Mouse (Mus musculus): ENCODE results near the gene Cep170.
"Not testable (repeated sequence)": the region's sequence is repeated elsewhere in the genome, so short reads cannot be mapped to it uniquely, and the experiment has no call there.

Gene Cep170

GRCm38 (mm10) chr1:176814036-176814420 lies at the start of gene Cep170:
Gene Cep170, minus strand, starts transcription at chr1:176814067.
- DNase-seq (ENCODE audit: low read depth, low spot score) = peak; percentile 92

GRCm38 (mm10) chr1:176861981-176862644 lies 48.2 kb upstream of the Cep170 start:
- DNase-seq (ENCODE audit: low read depth, low spot score) = peak; percentile 82

- DNase-seq (ENCODE audit: low read depth, low spot score) = no peak
These were observed 39.1 kb upstream of the Cep170 start for GRCm38 (mm10) chr1:176852813-176853590.

- DNase-seq (ENCODE audit: low read depth, low spot score) = no peak
These were observed 37.5 kb upstream of the Cep170 start for GRCm38 (mm10) chr1:176851401-176851800.

GRCm38 (mm10) chr1:176849377-176849776 lies 35.5 kb upstream of the Cep170 start:
- no peak for DNase-seq (ENCODE audit: low read depth, low spot score)

GRCm38 (mm10) chr1:176848613-176849290 lies 34.9 kb upstream of the Cep170 start:
- DNase-seq (ENCODE audit: low read depth, low spot score) = peak; percentile 29

GRCm38 (mm10) chr1:176847118-176847859 lies 33.4 kb upstream of the Cep170 start:
- no peak for DNase-seq (ENCODE audit: low read depth, low spot score)

GRCm38 (mm10) chr1:176845082-176845977 lies 31.5 kb upstream of the Cep170 start:
- DNase-seq (ENCODE audit: low read depth, low spot score) = peak; percentile 28

GRCm38 (mm10) chr1:176836562-176836961 lies 22.7 kb upstream of the Cep170 start:
- not testable (repeated sequence) for DNase-seq (ENCODE audit: low read depth, low spot score)

- peak; percentile 22 for DNase-seq (ENCODE audit: low read depth, low spot score)
These were observed 21.8 kb upstream of the Cep170 start for GRCm38 (mm10) chr1:176835501-176836294.

- no peak for DNase-seq (ENCODE audit: low read depth, low spot score)
These were observed 21.0 kb upstream of the Cep170 start for GRCm38 (mm10) chr1:176834880-176835279.

- DNase-seq (ENCODE audit: low read depth, low spot score) = no peak
These were observed 20.1 kb upstream of the Cep170 start for GRCm38 (mm10) chr1:176833948-176834347.

- DNase-seq (ENCODE audit: low read depth, low spot score) = no peak
These were observed 19.4 kb upstream of the Cep170 start for GRCm38 (mm10) chr1:176833257-176833656.

GRCm38 (mm10) chr1:176832607-176833006 lies 18.7 kb upstream of the Cep170 start:
- DNase-seq (ENCODE audit: low read depth, low spot score) = no peak

- no peak for DNase-seq (ENCODE audit: low read depth, low spot score)
These were observed 18.2 kb upstream of the Cep170 start for GRCm38 (mm10) chr1:176832071-176832470.

- no peak for DNase-seq (ENCODE audit: low read depth, low spot score)
These were observed 14.8 kb upstream of the Cep170 start for GRCm38 (mm10) chr1:176828666-176829065.

- DNase-seq (ENCODE audit: low read depth, low spot score) = no peak
These were observed 14.1 kb upstream of the Cep170 start for GRCm38 (mm10) chr1:176827945-176828485.

GRCm38 (mm10) chr1:176827365-176827764 lies 13.5 kb upstream of the Cep170 start:
- DNase-seq (ENCODE audit: low read depth, low spot score) = no peak

GRCm38 (mm10) chr1:176826931-176827330 lies 13.1 kb upstream of the Cep170 start:
- no peak for DNase-seq (ENCODE audit: low read depth, low spot score)

GRCm38 (mm10) chr1:176826186-176826585 lies 12.3 kb upstream of the Cep170 start:
- no peak for DNase-seq (ENCODE audit: low read depth, low spot score)
